Mouse (Mus musculus) CD4-positive helper T cell, adult 2 months (primary cell): ENCODE measurements around the gene Stxbp6.

Source experiments
- DNase-seq: peaks from one replicate; pipeline ENCODE4 v3.0.0-alpha.2; 2012; ENCODE audit warnings: low read depth, missing footprints, low spot score

The Stxbp6 gene

GRCm38 (mm10) chr12:44811895-44812294 lies 262.6 kb downstream of the Stxbp6 start:
- no peak for DNase-seq

- no peak for DNase-seq
Measured at GRCm38 (mm10) chr12:44804213-44804612, 270.3 kb downstream of the Stxbp6 start.
